Mouse (Mus musculus): ENCODE measurements around the gene Bpgm. TPM values are rescaled to one million over a fixed set of nuclear protein-coding genes. Genes with fewer than 3 reads are reported as not detected.

The Bpgm gene
- total RNA-seq (2021), result 10 to 100 TPM; 69.3 to 76.2 TPM

DNA sequence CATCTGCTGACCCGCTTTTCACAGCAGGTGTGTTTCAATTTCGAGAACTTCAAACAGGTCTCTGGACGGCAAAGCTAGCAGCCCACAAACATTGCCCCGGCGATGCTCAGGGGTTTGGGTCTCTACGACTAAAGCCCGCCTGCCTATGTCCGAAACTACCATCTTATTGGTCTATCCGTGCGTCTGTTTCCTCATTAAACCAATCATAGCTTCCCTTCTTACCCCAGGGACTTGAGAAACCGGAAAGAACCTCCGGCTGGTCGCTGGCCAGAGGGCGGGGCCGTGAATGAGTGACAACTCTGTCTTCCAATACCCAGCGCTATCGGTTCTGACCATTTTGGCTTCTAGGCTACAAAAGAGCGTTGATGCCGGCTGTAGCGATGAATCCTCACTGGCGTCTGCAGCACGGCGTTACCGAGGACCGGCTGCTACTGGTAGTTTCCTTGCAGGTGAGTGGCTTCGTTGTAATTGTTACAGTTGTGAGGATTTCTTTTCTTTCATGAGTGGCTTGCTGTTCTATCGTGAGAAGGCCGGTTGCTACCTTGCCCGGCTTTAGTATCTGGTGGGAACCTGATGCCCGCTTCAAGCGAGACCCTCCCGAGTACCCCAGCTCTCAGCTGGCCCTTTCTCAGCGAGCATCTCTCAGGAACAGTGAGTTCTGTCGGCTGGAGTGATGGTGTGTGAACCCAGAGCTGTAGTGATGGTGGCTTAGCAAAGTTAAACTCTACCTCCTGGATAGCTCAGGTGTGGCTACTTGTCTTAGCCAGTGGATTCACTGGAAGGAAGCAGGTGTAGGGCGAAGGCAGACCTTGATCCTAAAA is at the start of gene Bpgm:
Bpgm (plus strand) TSS at position 234 of the 821 bp plus-strand sequence.
- intact Hi-C loops (cut with DNase I), result no loop called here
- DNase-seq (ENCODE audit: low spot score in 2 of 2), result peak; percentile 99 to 100

DNA sequence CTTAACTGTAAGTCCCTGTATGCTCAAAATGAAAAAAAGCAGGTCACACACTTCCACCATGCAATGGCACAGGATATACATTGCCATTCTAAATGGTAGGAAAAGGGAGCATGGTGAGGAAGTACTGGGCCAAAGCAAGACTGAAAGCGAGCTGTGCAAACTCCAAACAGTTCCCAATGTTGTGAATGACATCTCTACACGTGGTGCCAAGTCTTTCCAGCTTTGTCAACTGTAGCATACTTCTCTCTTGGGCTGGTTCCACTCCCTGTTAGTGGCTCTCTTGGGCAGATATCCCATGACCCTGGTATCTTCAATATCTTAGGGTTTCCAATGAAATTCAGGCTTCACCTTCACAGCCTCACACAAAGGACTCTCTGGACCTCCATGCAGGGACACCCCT is 37.0 kb upstream of the Bpgm start:
- intact Hi-C loops (cut with DNase I), result no loop called here
- DNase-seq (ENCODE audit: low spot score in 2 of 2), result no peak

DNA sequence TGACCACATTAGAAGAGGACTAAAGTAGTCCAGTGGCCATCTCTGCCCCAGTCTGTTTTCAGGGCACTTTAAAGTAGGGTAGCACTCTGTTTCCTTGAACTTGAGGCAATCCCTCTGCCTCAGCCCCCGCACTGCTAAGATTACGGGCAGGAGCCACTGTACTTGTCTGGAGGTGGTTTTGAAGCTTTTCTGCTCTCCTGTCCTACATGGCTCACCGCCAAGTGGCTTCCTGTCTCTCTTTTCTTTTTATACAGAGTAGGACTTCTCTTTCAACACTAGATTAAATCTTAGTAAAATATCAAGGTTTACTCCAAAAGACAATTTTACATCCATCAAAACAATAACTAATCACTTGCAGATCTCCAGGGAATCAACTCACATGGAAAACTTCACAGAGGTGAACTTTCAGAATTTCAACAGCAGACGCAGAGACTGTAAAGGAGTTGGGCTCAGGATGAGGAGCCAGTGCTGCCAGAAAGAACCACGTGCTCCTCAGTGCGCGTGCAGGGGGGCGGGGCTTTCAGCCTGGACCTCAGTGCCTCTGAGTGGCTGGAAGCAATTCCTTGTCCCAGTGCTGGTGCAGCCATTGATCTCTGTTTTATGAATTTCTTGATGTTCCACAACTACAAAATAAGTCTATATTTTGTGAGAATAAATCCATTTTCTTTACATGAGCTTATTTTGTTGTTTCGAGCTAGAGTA is 34.3 kb upstream of the Bpgm start:
- intact Hi-C loops (cut with DNase I), result loop anchor here (10.0 kb wide), 1 partner anchor 237 kb away; no protein-coding TSS in a partner anchor
- DNase-seq (ENCODE audit: low spot score in 2 of 2), result peak in 1 of 2 experiments; percentile 26

DNA sequence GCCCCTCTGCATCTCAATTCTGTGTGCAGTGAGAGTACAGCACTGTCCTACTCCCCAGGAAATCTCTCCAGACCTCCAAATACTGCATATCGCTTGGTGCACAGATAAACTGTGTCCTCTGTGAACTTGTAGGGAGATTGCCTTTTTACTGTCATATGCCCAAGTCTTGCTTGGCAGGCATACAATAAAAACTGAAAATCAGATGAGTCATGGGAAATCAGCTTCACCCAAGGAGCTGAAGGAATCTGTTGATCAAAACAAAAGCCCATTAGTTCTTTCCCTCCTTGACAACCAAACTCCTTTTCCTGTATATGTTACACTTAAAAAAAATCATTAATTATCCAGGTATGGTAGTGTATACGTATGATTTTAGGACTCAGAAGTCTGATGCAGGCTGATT is 32.2 kb upstream of the Bpgm start:
- no peak for DNase-seq (ENCODE audit: low spot score in 2 of 2)
- intact Hi-C loops (cut with DNase I), result loop anchor here (10.0 kb wide), 1 partner anchor 239 kb away; no protein-coding TSS in a partner anchor

DNA sequence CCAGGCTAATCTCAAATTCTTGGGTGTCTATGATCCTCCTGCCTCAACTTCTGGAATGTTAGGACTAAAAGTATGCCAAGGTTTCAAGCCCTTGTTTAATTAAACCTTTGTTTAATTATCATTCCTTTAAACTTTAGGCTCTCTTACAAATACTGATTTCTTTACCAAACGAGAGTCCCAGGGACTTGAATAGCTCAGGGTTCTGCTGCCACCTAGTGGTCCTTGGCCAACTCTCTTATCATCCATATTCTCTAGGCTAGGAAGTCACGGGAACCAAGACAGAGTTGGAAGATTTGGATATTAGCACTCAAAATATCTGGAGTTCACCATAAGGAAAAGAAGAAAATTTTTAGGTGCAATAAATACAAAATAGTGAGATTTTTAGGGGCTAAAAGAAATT is 28.0 kb upstream of the Bpgm start:
- intact Hi-C loops (cut with DNase I), result loop anchor here (1.0 to 10.0 kb wide), 3 partner anchors 76 to 243 kb away; no protein-coding TSS in a partner anchor
- peak; percentile 75 to 85 for DNase-seq (ENCODE audit: low spot score in 2 of 2)

DNA sequence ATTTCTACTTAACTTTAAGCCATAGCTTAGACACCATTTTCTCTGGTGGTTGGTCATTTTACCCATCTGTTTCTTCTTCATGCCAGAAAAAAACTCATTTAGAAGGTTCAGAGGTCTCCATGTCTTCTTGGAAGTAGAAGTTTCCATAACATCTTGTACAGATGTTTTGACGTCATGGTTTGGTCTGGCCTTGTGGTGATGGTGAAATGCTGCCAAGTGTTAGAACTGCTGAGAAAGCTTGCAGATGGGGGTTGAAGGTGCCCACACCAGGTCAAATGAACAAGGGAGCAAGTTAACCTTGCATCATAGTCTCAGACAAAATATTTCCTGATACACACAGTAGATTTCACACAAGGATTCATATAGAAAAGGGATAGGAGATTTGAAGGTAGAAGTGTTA is 27.3 kb upstream of the Bpgm start:
- intact Hi-C loops (cut with DNase I), result loop anchor here (1.0 to 10.0 kb wide), 3 partner anchors 76 to 244 kb away; no protein-coding TSS in a partner anchor
- DNase-seq (ENCODE audit: low spot score in 2 of 2), result no peak

DNA sequence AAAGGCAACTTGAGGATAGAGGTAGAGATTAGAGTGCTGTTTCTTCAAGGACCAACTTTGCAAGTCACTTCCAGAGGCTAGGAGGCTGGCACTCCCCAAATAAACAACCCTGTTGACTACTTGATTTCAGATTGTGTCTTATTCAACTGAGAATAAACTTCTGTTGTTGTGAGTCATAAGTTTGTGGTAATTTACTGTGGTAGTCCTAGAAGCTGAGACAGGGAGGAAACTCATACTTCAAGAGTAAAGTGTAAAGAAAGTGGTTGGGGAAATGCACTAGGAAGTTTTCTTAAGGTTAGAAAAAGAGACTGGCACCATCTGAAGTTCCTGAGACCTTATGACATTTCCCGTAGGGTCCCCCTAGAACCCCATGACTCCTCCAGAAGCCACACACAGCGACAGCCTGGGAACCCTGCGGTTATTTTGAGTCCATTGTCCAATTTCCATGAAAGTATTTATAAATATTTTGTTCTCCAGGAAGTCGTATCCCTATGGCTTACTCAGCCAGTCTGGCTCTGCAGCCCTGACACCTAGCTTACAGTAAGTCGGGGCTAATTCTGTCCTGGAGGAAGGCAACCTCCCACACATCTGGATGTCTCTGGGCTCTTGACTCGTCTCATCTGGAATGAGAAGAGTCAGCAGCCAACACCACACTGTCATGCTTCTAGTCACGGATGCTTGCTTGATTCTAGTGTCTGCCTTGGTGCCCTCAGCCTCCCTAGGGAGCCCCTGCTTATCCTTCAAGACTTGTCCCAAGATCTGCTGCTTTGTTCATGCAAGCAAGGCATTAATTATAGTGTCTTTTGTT is 22.8 kb upstream of the Bpgm start:
- intact Hi-C loops (cut with DNase I), result no loop called here
- no peak for DNase-seq (ENCODE audit: low spot score in 2 of 2)

DNA sequence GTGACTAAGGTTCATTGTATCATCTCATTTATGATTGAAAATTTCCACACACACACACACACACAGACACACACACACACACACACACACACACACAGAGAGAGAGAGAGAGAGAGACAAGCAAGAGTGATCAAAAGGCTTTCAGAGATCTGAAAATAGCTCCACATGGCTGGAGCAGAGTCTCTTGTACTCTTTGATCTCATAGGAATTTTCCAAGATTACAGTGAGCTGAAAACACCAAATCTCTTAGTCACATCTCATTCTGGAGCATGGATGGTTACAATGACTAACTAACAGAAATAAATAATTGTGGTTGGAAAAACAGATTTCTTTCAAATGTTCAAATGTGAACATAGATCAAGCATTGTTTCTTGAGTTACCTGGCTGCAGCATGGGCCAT is 16.6 kb upstream of the Bpgm start:
- DNase-seq (ENCODE audit: low spot score in 2 of 2), result no peak
- intact Hi-C loops (cut with DNase I), result no loop called here

DNA sequence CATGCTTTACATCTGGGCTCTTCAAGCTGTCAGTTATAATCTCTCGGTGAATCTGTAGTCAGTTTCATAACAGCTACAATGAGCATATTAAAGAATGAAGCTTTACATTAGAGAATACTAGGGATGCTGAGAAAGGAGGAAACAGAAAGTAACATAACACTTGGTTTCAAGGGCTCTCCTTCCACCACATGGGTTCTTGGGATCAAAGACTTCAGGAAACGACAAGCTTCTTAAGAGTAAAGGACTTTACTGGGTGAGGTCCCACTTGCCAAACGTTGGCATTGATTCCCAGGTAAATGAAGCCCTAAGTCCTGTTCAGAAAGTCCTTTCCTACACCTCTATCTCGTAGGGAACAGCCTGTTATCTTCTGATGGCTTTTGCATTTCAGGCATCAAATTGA is 15.4 kb upstream of the Bpgm start:
- intact Hi-C loops (cut with DNase I), result no loop called here
- DNase-seq (ENCODE audit: low spot score in 2 of 2), result no peak

DNA sequence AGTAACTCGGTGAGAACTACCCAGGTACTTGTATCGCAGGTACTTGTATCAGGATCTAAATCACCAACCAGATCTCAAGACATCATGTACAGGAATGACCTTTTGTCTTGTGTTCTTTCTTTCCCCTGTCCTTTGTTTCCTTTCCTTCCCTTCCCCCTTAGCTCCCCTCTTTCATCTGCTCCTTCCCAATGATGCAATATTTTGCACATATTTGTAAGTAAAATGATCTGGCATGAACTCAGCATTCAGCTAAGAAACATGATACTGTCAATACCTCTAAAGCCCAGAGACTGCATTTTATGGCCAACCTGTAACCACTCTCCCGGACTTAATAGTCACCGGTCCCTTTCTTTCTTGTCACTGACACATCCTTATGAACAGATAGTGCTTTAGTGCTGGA is 12.4 kb upstream of the Bpgm start:
- DNase-seq (ENCODE audit: low spot score in 2 of 2), result no peak
- intact Hi-C loops (cut with DNase I), result no loop called here

DNA sequence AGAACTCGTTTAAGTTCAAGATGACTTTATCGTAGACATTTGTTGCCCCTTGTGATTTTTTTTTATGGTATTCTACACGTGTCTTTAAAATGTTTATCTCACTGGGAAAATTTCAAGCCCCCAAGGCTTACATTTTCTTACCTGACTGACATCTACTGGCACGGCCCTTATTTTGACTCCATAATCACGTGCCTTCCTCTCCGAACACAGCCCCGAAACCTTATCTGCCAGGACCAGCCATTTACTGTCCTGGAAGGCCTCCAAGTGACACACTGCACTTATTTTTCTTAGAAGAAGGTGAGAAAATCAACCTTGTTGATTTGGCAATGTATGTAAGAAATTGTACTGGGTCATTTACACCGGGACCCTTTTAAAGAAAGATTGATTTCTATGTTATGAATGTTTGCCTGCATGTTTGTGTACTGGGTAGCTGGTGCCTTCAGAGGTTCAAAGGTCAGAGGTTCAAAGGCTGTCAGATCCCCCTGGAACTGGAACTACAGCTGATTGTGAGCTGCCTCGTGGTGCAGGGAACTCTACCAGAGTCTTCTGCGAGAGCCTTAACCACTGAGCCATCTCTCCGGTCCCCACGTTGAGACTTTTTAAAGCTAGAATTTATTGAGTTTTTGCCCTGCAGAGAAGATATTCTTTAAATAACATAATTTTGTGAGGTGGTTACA is 4.4 kb upstream of the Bpgm start:
- intact Hi-C loops (cut with DNase I), result no loop called here
- DNase-seq (ENCODE audit: low spot score in 2 of 2), result no peak

DNA sequence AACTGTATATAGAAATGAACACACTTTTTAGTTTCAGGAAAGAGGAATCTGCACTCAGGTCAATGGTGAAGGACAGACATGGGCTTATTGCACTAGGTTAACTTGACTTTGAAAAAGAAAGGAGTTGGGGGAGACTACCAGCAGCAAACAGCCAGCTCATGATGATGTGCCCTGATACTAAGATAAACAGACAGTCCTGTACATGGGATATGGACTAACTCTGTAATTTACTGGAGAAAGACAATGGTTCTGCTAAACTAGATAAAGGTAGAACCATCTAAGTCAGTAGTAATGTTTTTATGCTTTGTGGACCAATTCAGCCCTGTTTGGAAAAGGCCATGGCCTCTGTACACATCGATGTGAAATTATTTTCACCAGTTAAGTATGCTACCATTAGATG is 2.7 kb upstream of the Bpgm start:
- DNase-seq (ENCODE audit: low spot score in 2 of 2), result no peak
- intact Hi-C loops (cut with DNase I), result no loop called here

DNA sequence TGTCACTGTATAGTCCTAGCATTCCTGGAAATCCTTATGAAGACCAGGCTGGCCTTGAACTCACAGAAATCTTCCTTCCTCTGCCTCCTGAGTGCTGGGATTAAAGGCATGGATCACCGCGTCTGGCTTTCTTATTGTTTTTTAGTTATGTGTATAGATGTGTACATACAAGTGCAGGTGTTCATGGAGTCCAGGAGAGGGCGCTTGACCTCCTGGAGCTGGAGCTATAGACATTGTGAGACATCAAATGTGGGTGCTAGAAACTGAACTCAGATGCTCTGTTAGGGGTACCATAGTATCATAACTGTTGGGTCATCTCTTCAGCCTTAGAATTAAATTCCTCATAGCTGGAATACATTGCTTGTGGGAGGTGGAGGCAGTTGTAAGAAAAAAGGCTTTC is 2.0 kb upstream of the Bpgm start:
- no peak for DNase-seq (ENCODE audit: low spot score in 2 of 2)
- intact Hi-C loops (cut with DNase I), result no loop called here

DNA sequence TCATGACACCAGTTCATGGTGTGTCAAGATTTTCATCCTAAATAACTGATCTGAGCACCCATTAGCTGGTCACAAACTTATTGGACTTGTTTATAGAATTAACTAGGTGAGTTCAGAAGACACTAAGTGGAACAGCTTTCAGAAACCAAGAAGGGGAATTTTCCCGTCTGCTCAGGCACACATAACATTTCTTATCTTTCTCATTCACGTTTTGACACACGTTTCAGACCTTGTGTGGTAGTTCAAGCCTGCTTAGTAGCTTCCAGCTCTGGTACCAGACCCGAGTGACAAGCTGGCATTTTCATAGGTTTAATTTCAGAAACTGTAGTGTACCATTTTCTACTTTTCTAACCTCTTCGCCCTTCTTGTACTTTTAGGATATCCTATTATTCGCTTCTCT is 616 bp upstream of the Bpgm start:
- intact Hi-C loops (cut with DNase I), result no loop called here
- DNase-seq (ENCODE audit: low spot score in 2 of 2), result no peak

DNA sequence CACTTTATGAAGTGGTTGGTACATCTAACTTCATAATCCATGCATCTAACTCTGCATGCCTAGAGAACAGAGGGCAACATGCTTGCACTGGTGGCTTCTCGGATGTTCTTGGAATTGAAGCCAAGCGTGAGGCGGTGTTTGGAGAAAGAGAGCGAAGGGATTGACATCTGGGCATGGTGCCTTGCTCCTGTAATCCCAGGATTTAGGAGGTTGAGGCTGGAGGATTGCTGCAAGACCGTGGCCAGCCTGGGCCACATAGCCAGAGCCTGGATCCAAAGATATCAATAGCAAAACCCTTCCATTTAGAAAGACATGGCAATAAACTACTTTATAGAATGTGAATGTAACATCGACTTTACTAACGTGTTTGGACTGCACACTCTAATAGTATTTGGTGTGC is 2.0 kb downstream of the Bpgm start:
- no peak for DNase-seq (ENCODE audit: low spot score in 2 of 2)
- intact Hi-C loops (cut with DNase I), result no loop called here

DNA sequence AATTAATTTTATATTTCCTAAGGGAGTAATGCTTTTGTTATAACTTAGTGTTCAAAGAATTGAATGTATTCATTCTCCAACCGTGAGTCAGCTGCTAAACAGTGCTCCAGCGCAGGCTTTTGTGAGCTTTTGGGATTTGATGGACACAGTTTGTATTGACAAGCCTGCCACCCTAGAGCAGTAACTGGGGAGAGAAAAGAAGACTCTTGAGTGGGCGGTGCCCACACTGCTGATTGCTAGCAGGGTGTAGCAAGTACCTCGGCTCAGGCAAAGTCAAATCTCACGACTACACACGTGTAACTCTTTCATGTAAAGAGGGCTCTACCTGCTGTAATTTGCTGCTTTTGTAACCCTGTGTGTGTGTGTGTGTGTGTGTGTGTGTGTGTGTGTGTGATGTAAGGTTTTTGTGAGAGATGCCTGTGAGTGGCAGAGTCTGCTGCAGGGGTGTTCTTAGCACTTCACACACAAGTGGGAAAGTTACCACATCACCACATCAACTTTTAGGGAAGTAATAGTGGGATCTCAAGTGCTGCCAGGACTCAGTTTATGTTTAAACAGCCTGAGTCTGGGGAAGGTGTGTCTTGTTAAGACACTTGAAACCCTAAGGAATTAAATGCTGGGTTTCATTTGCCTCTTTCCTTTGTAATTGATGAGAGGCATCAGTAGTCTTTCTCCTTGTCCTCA is 2.8 kb downstream of the Bpgm start:
- DNase-seq (ENCODE audit: low spot score in 2 of 2), result peak in 1 of 2 experiments; percentile 17
- intact Hi-C loops (cut with DNase I), result no loop called here

DNA sequence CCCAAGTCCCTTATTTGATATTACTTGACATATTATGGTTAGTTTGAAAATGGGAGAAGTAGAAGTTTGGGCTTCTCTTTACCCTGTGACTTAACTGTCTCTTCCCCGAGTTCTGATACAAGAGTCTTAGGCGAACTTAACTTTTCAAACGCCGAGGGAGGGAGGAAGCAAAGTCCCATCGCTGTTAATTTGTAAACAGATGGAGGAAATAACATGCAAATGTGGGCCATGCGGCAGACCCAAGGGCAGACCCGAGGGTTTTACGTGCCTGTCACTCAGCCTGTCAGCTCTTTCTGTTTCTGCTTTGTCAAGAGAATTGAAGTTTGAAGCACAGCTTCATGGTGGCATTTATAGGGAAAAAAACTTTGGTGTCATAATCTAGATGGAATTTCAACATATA is 3.5 kb downstream of the Bpgm start:
- intact Hi-C loops (cut with DNase I), result no loop called here
- no peak for DNase-seq (ENCODE audit: low spot score in 2 of 2)

DNA sequence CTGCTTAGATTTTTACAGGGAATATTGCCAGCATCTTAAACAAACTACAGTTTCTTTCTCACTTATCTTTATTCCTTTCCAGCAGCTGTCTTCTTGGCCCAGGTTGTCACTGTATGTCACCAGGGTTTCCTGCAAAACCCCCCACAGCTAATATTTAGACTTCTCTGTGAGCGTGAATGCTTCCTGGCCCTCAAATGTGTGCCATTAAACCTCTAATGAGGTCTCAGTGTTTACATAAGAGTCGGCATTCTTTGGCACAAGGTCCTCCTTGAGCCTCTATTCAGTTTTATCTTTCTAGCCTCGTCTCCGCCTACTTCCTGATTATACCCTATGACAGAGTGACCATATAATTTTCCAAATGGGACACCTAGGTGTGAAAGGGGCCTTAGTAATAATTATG is 4.7 kb downstream of the Bpgm start:
- intact Hi-C loops (cut with DNase I), result no loop called here
- no peak for DNase-seq (ENCODE audit: low spot score in 2 of 2)

DNA sequence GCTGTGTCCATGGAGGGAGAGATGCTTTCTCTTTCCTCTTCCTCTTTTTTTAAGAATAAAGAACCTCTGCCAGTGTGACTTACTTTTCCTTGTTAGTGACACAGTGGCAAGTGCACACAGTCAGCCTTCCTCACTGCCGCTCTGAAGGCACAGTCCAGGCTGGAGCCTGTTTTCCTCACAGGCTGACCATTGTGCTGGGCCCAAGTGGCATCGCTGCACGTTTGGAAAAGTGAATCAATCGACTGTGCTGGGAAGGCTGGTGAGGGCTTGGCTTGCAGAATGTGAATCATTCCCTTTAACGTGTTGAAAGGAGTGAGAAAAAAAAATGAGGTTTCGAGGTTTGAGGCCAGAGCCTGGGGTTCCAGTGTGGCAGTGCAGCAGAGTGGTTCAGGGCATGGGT is 5.3 kb downstream of the Bpgm start:
- intact Hi-C loops (cut with DNase I), result no loop called here
- DNase-seq (ENCODE audit: low spot score in 2 of 2), result peak; percentile 14 to 37

Measured in left cerebral cortex, postnatal 25 days (tissue).